Mouse (Mus musculus): ENCODE measurements at regions not wholly inside any gene's neighbourhood (a gene's known extent, or its start where the extent isn't known, plus 50 kb on each side); places are given as distances from the start of the nearest gene placed in this dataset.

GRCm38 (mm10) chr6:73401059-73401458 lies 68.4 kb downstream of the 4931417E11Rik start:
- no peak for DNase-seq (ENCODE audit: low read depth)

GRCm38 (mm10) chr6:73389301-73389700 lies 80.2 kb downstream of the 4931417E11Rik start:
- no peak for DNase-seq (ENCODE audit: low read depth)

- DNase-seq (ENCODE audit: low read depth): no peak
Observed at GRCm38 (mm10) chr6:73386261-73386660, 83.2 kb downstream of the 4931417E11Rik start.

- DNase-seq (ENCODE audit: low read depth): no peak
Observed at GRCm38 (mm10) chr6:73379825-73380224, 89.6 kb downstream of the 4931417E11Rik start.

- DNase-seq (ENCODE audit: low read depth): no peak
Observed at GRCm38 (mm10) chr6:73377884-73378283, 91.6 kb downstream of the 4931417E11Rik start.

GRCm38 (mm10) chr6:73376291-73376690 lies 93.2 kb downstream of the 4931417E11Rik start:
- DNase-seq (ENCODE audit: low read depth): no peak

GRCm38 (mm10) chr6:73372901-73373300 lies 96.6 kb downstream of the 4931417E11Rik start:
- DNase-seq (ENCODE audit: low read depth): no peak

- no peak for DNase-seq (ENCODE audit: low read depth)
Observed at GRCm38 (mm10) chr6:73371866-73372265, 97.6 kb downstream of the 4931417E11Rik start.

- no peak for DNase-seq (ENCODE audit: low read depth)
Observed at GRCm38 (mm10) chr6:73370901-73371300, 98.6 kb downstream of the 4931417E11Rik start.

GRCm38 (mm10) chr6:73368836-73369141 lies 100.7 kb downstream of the 4931417E11Rik start:
- DNase-seq (ENCODE audit: low read depth): no peak

- no peak for DNase-seq (ENCODE audit: low read depth)
Observed at GRCm38 (mm10) chr6:73368047-73368835, 101.2 kb downstream of the 4931417E11Rik start.

- DNase-seq (ENCODE audit: low read depth): peak; percentile 5
Observed at GRCm38 (mm10) chr6:73367616-73368015, 101.9 kb downstream of the 4931417E11Rik start.

GRCm38 (mm10) chr6:73366626-73367025 lies 102.8 kb downstream of the 4931417E11Rik start:
- DNase-seq (ENCODE audit: low read depth): no peak

- DNase-seq (ENCODE audit: low read depth): no peak
Observed at GRCm38 (mm10) chr6:73365306-73365705, 104.2 kb downstream of the 4931417E11Rik start.

GRCm38 (mm10) chr6:73334995-73335394 lies 86.8 kb downstream of the Suclg1 start:
- no peak for DNase-seq (ENCODE audit: low read depth)

GRCm38 (mm10) chr6:73329666-73330065 lies 81.5 kb downstream of the Suclg1 start:
- no peak for DNase-seq (ENCODE audit: low read depth)
